Mouse (Mus musculus) urinary bladder, postnatal 4 days (tissue): ENCODE measurements at regions not wholly inside any gene's neighbourhood (a gene's known extent, or its start where the extent isn't known, plus 50 kb on each side); places are given as distances from the start of the nearest gene placed in this dataset.

Source experiments
- DNase-seq, 2 experiments: peaks; one replicate each; pipeline ENCODE4 v3.0.0; 2021 to 2022; ENCODE audit warnings: low spot score in 2 of 2

- no peak for DNase-seq
Observed at GRCm38 (mm10) chr8:103138136-103138535, 352.7 kb upstream of the Cdh11 start.

- no peak for DNase-seq
Observed at GRCm38 (mm10) chr8:103144835-103145234, 359.4 kb upstream of the Cdh11 start.

- DNase-seq = no peak
Observed at GRCm38 (mm10) chr8:103148013-103148412, 362.6 kb upstream of the Cdh11 start.

- DNase-seq = no peak
Observed at GRCm38 (mm10) chr8:103148447-103148846, 363.0 kb upstream of the Cdh11 start.

GRCm38 (mm10) chr8:103166623-103167316 lies 381.3 kb upstream of the Cdh11 start:
- DNase-seq = no peak

GRCm38 (mm10) chr8:103173313-103173712 lies 387.9 kb upstream of the Cdh11 start:
- DNase-seq = no peak

GRCm38 (mm10) chr8:103173803-103174429 lies 388.5 kb upstream of the Cdh11 start:
- no peak for DNase-seq

GRCm38 (mm10) chr8:103180661-103181060 lies 395.2 kb upstream of the Cdh11 start:
- DNase-seq = no peak

GRCm38 (mm10) chr8:103188720-103189498 lies 403.5 kb upstream of the Cdh11 start:
- DNase-seq = no peak

- DNase-seq = no peak
Observed at GRCm38 (mm10) chr8:103198251-103198650, 412.8 kb upstream of the Cdh11 start.

GRCm38 (mm10) chr8:103199696-103200615 lies 414.5 kb upstream of the Cdh11 start:
- no peak for DNase-seq

GRCm38 (mm10) chr8:103203710-103204109 lies 418.3 kb upstream of the Cdh11 start:
- no peak for DNase-seq

GRCm38 (mm10) chr8:103214606-103215005 lies 429.2 kb upstream of the Cdh11 start:
- DNase-seq = no peak

- peak in 1 of 2 experiments; percentile 18 for DNase-seq
Observed at GRCm38 (mm10) chr8:103230741-103231475, 445.5 kb upstream of the Cdh11 start.

GRCm38 (mm10) chr8:103234374-103234773 lies 448.9 kb upstream of the Cdh11 start:
- DNase-seq = peak in 1 of 2 experiments; percentile 19

- peak in 1 of 2 experiments; percentile 19 for DNase-seq
Observed at GRCm38 (mm10) chr8:103235614-103236013, 450.2 kb upstream of the Cdh11 start.

GRCm38 (mm10) chr8:103238456-103238970 lies 453.1 kb upstream of the Cdh11 start:
- DNase-seq = no peak

- DNase-seq = no peak
Observed at GRCm38 (mm10) chr8:103244169-103244568, 458.7 kb upstream of the Cdh11 start.

GRCm38 (mm10) chr8:103244658-103245057 lies 459.2 kb upstream of the Cdh11 start:
- no peak for DNase-seq

- no peak for DNase-seq
Observed at GRCm38 (mm10) chr8:103245864-103246263, 460.4 kb upstream of the Cdh11 start.

- no peak for DNase-seq
Observed at GRCm38 (mm10) chr8:103261236-103261635, 475.8 kb upstream of the Cdh11 start.
